Mouse (Mus musculus) olfactory bulb, adult 2 months (tissue): ENCODE measurements around the gene Gm28048. TPM values are rescaled to one million over a fixed set of nuclear protein-coding genes. Genes with fewer than 3 reads are reported as not detected.

Experiments used
- H3K27ac ChIP-seq: fragments of 200-500 bp; 2 replicates; pipeline ENCODE4 v1.5.1; 2012; ENCODE audit warnings: low read depth, low read length; ENCODE audit not compliant: insufficient read depth
- H3K4me1 ChIP-seq: fragments of 200-500 bp; 2 replicates; pipeline ENCODE4 v1.6.1; 2012; ENCODE audit warnings: low read length; ENCODE audit not compliant: control insufficient read depth, insufficient read depth
- H3K4me3 ChIP-seq: fragments of 200-500 bp; 2 replicates; pipeline ENCODE4 v1.5.1; 2012; ENCODE audit warnings: mild to moderate bottlenecking, low read depth, low read length, moderate library complexity; ENCODE audit not compliant: insufficient read depth
- CTCF ChIP-seq: fragments of 200-500 bp; IDR thresholded peaks from 2 replicates; pipeline ENCODE4 v1.5.1; 2012; ENCODE audit warnings: low read depth, mild to moderate bottlenecking, low read length, moderate library complexity; ENCODE audit not compliant: insufficient read depth
- POLR2A ChIP-seq: fragments of 200-500 bp; IDR thresholded peaks from 2 replicates; pipeline ENCODE4 v1.6.1; 2012; ENCODE audit warnings: mild to moderate bottlenecking, low read depth, low read length, moderate library complexity; ENCODE audit not compliant: insufficient read depth
- WGBS: fragments of 180-500 bp; shearing (Covaris S2); methylation state at CpG from one replicate; pipeline ENCODE4 v1.1.7; 2018; 5-methylcytosine and 5-hydroxymethylcytosine counted together
- polyA plus RNA-seq: library from polyadenylated mRNA; stranded (reverse); fragments of >200 nt; gene quantifications from 2 replicates; pipeline ENCODE4 v1.2.4, GENCODE M21; 2012; ENCODE audit warnings: low replicate concordance; ENCODE audit not compliant: missing spikeins, insufficient read depth, insufficient read length

Gene Gm28048
- polyA plus RNA-seq, 1 experiment: not detected

GRCm38 (mm10) chr11:22891876-22892275 lies 90.0 kb downstream of the Gm28048 start:
- H3K4me1 ChIP-seq: no peaks in the 10 kb centered on the region
- 94% methylated on average over 7 of the region's 7 CpGs for WGBS
- no peak overlapping the region for H3K4me3 ChIP-seq
- no peak overlapping the region for H3K27ac ChIP-seq
- TF ChIP-seq POLR2A: no peak
- no peak for TF ChIP-seq CTCF

- no peak for TF ChIP-seq POLR2A
- Histone ChIP-seq H3K4me3 (no peak overlapping the region), H3K4me1 (no peaks in the 10 kb centered on the region), H3K27ac (no peak overlapping the region)
- WGBS: 80% methylated on average over 9 of the region's 9 CpGs
These were observed 90.6 kb downstream of the Gm28048 start for GRCm38 (mm10) chr11:22891242-22891641.

- 76% methylated on average over 3 of the region's 3 CpGs for WGBS
- no peak overlapping the region for H3K4me3 ChIP-seq
- H3K27ac ChIP-seq: no peak overlapping the region
- TF ChIP-seq POLR2A (no peak), CTCF (no peak)
- H3K4me1 ChIP-seq: no peaks in the 10 kb centered on the region
These were observed 92.7 kb downstream of the Gm28048 start for GRCm38 (mm10) chr11:22889224-22889623.

- Histone ChIP-seq H3K4me1 (no peaks in the 10 kb centered on the region), H3K27ac (no peak overlapping the region), H3K4me3 (no peak overlapping the region)
- 86% methylated on average over 4 of the region's 4 CpGs for WGBS
- TF ChIP-seq CTCF (no peak), POLR2A (no peak)
These were observed 94.9 kb downstream of the Gm28048 start for GRCm38 (mm10) chr11:22886991-22887390.

- TF ChIP-seq CTCF (no peak), POLR2A (no peak)
- H3K27ac ChIP-seq: no peak overlapping the region
- no peaks in the 10 kb centered on the region for H3K4me1 ChIP-seq
- WGBS: 100% methylated on average over 1 of the region's 1 CpGs
- no peak overlapping the region for H3K4me3 ChIP-seq
These were observed 96.5 kb downstream of the Gm28048 start for GRCm38 (mm10) chr11:22885350-22885749.

- no peak for TF ChIP-seq CTCF
- H3K27ac ChIP-seq: no peak overlapping the region
- no peak overlapping the region for H3K4me3 ChIP-seq
- no peaks in the 10 kb centered on the region for H3K4me1 ChIP-seq
- WGBS: 89% methylated on average over 2 of the region's 2 CpGs
These were observed 98.2 kb downstream of the Gm28048 start for GRCm38 (mm10) chr11:22883676-22884075.

GRCm38 (mm10) chr11:22882926-22883325 lies 99.0 kb downstream of the Gm28048 start:
- Histone ChIP-seq H3K27ac (no peak overlapping the region), H3K4me1 (no peaks in the 10 kb centered on the region), H3K4me3 (no peak overlapping the region)
- no peak for TF ChIP-seq POLR2A
- no peak for TF ChIP-seq CTCF

- Histone ChIP-seq H3K4me3 (no peak overlapping the region), H3K27ac (no peak overlapping the region), H3K4me1 (no peaks in the 10 kb centered on the region)
- TF ChIP-seq CTCF (no peak), POLR2A (no peak)
- 71% methylated on average over 3 of the region's 3 CpGs for WGBS
These were observed 101.3 kb downstream of the Gm28048 start for GRCm38 (mm10) chr11:22880383-22881172.

GRCm38 (mm10) chr11:22879645-22880044 lies 102.2 kb downstream of the Gm28048 start:
- peaks cover 3% of the 10 kb centered on the region for H3K4me1 ChIP-seq
- 97% methylated on average over 4 of the region's 4 CpGs for WGBS
- H3K27ac ChIP-seq: no peak overlapping the region
- TF ChIP-seq CTCF (no peak), POLR2A (no peak)
- no peak overlapping the region for H3K4me3 ChIP-seq

GRCm38 (mm10) chr11:22876680-22877330 lies 105.1 kb downstream of the Gm28048 start:
- no peak overlapping the region for H3K27ac ChIP-seq
- peaks cover 13% of the 10 kb centered on the region for H3K4me1 ChIP-seq
- TF ChIP-seq POLR2A (no peak), CTCF (no peak)
- no peak overlapping the region for H3K4me3 ChIP-seq
- WGBS: 94% methylated on average over 3 of the region's 3 CpGs
